Mouse (Mus musculus): ENCODE measurements around the gene Slf1.
"Not testable (repeated sequence)": the region's sequence is repeated elsewhere in the genome, so short reads cannot be mapped to it uniquely, and the experiment has no call there.

Slf1 gene

DNA sequence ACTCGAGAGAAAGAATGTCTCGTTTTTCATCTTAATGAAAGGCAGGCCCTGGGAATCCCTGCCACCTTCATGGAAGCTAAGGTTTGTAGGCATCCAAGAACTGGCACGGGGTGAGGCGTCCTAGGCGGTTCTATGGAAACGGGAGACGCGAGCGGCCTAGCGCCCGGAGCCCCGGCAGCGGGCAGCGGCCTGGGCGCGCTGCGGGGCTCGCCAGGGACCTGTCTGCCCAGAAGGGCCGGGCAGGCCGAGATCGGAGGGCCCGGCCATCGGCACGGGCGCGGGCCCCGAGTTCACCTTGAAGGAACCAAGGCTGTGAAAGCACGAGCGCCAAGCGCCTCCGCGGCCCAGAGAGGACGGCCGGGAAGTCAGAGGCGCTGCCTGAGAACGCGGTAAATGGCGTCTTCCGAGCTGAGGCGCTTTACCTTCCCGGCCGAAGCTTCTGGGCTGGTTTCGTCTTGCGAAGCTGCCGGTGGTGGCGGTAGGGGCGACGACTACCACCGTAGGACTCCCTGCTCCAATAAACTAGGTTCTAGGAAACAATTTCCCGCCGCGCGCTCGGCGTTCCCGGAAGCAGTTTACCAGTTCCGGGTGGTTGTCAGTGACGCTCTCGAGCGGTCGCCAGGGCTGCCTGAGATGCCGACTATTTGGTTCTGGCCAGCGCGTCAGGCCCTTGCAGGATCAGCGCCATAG, at the start of gene Slf1, which contains the start of gene 2210408I21Rik:
Slf1 (minus strand) TSS at position 543 of the 690 bp plus-strand sequence.
2210408I21Rik (plus strand) TSS at position 610 of the 690 bp plus-strand sequence.
- peak; percentile 76 to 88 for DNase-seq (ENCODE audit: low spot score in 2 of 2)

DNA sequence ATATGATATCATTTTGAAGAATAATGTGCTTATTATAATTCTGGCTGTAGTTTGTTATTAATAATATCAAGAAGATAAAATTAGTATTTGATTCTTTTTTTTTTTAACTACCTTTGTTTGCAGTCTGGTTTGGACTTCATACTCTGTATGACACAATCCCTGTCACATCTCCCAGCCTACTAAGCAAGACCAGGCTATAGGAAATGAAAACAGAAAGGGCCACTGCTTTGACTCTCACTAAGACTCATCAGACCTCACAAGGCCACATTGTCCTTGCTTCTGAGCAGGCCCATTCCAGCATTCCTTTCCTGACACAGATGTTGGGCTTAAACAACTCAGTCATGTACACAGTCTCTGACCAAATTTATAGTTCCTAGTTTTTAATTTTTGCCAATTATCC, 42.7 kb upstream of the Slf1 start:
- no peak for DNase-seq (ENCODE audit: low spot score in 2 of 2)

DNA sequence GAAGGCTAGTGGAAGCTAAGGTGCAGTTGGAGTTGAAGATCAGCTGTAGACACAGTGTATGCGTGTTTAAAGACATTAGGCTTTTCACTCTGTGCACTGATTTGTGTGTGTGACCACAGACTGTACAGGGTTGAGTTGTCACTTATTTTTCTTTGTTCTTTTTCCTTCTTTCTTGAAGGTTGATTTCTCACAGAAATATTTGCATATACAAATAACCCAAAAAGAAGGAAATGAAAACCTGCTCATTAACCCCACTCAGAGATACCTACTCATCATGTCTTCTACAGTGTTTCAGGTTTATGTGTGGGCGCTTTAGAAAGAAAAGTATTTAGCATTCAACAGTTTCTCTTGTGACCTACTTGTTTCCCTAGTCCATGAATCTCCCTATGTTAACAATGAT, 5.6 kb upstream of the Slf1 start:
- no peak for DNase-seq (ENCODE audit: low spot score in 2 of 2)

DNA sequence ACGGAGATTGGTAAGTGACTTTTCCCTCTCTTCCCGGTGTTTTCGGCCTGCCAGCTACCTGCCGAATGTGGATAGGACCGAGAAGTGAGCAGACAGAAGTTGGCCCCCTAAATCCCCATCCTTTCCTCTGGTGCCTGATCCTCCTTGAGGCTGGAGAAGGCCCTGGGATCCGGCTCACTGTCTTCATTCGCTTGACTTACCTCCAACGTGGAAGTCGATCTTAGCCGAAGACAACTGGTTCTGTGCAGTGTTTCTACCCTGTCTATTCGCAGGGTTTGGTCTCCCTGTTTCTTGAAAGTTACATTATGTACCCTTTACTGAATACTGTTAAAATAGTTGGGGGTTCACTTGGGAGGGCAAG, 328 bp upstream of the Slf1 start:
- no peak for DNase-seq (ENCODE audit: low spot score in 2 of 2)

DNA sequence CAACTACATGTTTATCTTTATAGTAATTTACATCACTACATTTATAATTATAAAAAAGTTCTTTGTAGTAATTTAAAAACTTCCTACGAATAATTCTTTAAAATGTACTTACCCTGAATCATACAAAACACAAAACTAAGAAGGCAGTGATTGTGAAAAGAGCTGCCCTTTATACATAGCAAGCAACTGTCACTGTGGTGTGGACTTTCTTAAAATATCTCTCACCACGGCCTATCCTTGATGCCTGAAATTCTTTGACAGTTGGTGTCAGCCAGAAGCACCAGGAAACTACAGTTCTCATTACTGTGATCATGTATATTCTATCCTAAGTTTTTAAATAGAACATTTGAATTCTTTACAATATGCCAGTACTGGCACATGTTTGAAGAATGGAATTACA, 4.1 kb downstream of the Slf1 start:
- no peak for DNase-seq (ENCODE audit: low spot score in 2 of 2)

DNA sequence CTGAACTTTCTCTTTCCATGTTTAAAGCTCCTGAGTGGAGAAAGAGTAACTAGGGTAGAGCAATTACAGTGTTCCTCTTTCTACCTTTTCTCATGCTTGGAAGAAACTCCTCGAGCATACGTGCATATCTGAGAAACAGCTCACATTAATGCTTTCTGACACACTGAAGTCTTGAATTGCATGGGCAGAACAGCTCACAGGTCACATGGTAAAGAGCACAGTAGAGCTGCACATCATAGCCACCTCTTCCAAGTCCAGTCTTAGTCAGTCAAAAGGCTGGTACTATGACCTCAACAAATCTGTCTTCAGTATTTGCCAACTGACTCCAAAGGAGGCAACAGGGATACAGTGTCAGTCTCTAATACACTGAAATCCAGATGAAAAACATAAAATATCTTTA, 7.0 kb downstream of the Slf1 start:
- no peak for DNase-seq (ENCODE audit: low spot score in 2 of 2)

DNA sequence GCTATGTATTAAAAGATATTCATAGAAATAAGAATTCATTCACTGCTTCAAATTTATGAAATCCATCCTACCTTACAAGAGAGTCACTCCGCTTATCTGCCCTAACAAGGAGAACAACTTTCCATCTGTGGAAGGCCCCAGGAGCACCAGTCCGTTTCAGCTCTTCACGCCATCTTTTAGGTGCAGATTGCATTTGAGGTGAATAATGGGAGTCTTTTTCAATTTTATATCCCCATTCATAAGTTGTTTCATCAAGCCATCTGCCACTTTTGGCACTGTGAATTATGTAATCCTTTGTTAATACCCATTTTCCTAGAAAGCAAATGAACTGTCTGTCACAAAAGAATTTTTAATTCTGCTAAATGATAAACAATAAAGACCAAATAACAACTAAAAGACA, 10.1 kb downstream of the Slf1 start:
- DNase-seq (ENCODE audit: low spot score in 2 of 2) = no peak

DNA sequence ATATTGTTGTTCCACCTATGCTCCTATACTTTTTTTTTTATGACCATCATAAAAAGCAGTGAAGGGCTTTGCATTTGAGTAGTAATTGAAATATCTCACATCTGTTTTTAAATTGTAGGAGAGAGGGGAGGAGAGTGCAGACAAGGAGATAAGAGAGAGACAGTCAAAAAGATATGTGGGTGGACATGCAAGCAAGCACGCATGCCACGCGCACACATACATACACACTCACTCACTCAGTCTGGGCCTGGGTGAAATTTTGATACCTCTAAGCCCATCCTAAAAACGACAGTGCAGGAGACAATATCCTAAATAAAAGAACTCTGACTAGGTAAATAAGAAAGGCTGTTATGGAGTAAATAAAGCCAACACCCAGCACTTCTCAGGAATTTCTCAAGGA, 16.6 kb downstream of the Slf1 start:
- DNase-seq (ENCODE audit: low spot score in 2 of 2) = no peak

DNA sequence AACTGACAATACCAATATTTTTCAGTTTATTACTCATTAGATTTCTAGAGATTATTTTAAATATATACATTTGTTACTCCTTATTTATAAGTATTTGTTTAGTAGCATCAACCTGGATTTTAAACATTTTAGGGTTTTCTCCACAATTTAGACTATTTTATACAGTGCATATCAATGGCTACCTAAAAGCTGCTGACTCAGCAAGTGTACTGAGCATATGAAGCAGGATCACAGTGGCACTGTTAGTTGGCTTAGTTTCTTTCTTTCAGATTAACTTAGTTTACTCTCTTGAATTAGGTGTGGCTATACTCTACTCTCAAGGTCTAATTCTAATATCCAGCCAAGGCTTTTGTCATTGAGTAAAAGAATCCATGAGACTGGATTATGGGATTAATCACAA, 27.5 kb downstream of the Slf1 start:
- DNase-seq (ENCODE audit: low spot score in 2 of 2) = no peak

DNA sequence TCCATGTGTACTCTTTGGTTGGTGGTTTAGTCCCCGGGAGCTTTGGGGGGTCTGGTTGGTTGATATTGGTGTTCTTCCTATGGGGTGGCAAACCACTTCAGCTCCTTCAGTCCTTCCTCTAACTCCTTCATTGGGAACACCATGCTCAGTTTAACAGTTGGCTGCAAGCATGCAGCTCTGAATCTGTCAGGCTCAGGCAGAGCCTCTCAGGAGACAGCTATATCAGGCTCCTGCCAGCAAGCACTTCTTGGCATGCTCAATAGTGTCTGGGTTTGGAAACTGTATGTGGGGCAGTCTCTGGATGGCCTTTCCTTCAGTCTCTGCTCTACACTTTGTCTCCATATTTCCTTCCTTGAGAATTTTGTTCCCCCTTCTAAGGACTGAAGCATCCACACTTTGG, 42.4 kb downstream of the Slf1 start:
- DNase-seq (ENCODE audit: low spot score in 2 of 2) = not testable (repeated sequence)

DNA sequence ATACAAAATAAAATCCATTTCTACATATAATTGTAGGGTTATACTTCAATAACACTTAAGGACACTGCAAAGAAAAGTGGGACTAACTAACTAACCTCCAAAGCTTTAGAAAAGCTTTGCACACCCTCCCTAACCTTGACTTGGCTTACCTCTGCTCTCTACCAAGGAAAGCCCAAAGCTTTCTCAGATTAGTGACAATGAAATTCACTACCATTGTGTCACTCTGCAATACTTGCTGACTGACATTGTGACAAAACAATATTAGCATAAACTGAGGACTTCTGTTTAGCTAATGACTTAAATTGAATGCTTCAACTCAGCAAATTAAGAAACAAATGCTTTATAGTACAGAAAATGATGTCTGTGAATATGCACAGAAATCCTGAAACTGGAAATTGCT, 63.2 kb downstream of the Slf1 start:
- DNase-seq (ENCODE audit: low spot score in 2 of 2) = no peak

DNA sequence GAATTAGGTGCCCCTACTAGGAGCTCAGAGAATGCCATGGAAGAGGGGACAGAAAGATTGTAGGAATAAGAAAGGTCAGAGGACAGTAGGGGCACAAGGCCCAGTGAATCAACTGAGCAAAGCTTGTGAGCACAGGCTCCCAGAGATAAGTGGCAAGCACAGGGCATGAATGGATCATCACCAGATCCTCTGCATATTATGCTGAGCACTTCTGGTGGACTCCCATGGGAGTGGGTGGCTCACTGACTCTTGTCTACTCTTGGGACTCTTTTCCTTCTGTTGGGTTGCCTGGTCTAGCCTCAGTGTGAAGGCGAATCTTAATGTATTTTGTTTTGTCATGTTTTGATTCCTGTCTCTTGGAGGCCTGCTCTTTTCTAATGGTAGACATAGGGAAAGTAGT, 66.4 kb downstream of the Slf1 start:
- DNase-seq (ENCODE audit: low spot score in 2 of 2) = no peak

DNA sequence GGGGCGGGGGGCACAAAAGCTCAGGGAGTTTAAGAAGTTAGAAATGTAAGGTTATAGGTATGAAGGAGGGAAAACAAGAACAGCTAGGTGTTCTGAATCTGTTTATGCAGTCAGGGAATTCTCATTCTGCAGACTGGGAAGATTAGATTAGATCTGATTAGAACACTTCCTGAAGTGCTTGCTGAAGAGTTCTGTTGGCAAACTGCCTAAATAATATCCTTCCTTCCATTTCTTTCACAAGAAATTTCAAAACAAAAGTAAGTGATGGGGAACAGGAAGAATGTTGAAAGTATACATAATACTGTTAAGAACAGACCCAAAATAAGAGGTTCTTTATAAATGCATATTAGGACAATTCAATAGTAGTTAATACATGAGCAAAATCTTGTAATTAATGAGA, 72.1 kb downstream of the Slf1 start:
- DNase-seq (ENCODE audit: low spot score in 2 of 2) = no peak

DNA sequence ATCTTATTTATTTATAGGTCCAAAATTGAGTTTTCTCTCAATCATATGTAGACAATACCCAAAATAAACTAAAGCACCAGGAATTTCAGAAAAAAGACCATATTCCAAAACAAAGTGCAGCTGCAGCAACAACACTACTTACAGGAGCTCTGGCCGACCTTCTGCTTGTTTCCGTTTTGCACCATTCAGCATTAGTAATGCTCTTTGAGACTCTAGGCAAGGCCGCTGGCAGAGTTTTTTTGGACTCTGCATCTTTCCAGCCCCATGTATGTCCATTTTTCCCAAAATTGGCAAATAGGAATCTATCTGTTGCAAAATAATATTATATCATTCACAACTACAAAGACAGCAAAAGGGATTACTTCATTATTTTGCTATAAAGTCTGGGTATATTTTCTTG, 85.5 kb downstream of the Slf1 start:
- no peak for DNase-seq (ENCODE audit: low spot score in 2 of 2)

DNA sequence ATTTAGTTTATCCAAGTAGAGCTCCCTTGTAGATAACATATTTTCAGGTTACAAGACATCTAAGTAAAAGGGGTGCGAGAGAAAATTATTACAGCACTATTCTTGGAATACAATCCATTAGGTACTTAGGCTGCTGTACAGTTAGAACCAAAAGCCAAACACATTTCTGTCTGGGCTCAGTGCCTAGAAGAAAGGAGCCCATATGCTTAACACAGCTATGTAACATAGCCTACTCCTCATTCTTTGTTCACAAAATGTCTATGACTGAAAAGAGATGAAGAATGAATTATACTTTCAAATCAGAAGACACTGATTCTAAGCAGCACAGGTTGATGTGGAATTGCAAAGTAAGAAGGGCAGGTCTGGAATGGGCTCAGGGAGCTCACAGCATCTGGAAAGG, 86.8 kb downstream of the Slf1 start:
- DNase-seq (ENCODE audit: low spot score in 2 of 2) = no peak

DNA sequence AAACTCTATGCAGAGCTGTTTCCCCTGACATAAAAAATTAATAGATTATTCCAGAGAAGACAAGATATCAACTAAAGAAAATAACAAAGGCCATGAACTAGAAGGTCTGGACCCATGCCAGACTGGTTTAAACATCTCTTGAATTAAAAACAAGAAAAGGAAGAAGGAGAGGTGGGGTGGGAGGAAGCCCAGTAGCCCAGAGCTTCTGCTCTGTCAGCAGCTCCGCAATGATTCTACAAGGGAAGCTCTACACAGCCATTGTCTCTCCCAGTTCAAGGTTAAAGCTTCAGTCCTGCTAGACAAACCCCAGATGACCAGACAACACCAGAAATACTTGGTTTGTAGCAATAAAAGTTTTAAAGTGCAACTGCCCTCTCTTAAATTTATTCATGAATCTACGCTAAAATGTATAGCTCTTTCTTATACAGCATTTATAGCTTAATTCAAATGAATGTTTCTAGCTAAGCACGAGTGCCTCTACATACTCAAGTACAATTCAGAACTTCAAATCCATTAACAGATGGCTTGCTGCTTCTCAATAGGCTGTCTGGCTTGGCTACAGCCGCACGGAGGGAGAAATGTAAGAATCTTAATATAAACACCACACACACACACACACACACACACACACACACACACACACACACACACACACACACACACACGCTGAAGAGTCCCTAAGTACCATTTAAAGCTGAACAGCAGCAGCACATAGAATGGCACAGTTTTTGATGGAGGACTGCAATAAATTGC, 87.9 kb downstream of the Slf1 start:
- DNase-seq (ENCODE audit: low spot score in 2 of 2) = no peak

DNA sequence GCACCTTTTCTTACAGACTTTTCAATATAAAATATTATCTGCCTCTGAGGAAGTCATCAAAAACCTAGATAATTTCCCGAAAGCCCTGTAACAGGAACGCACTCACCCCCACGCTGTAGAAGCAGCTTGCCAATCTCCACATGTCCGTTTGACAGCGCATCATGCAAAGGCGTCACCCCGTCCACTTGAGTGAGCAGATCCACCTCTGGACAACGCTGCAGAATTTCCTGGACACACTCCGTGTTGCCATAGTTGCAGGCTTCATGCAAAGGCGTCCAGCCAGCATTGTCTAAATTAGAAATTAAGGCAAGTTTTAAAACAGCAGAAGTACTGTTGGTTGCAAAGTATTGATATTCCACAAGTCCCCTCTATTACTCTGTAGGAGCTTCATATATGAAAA, 88.9 kb downstream of the Slf1 start:
- no peak for DNase-seq (ENCODE audit: low spot score in 2 of 2)

DNA sequence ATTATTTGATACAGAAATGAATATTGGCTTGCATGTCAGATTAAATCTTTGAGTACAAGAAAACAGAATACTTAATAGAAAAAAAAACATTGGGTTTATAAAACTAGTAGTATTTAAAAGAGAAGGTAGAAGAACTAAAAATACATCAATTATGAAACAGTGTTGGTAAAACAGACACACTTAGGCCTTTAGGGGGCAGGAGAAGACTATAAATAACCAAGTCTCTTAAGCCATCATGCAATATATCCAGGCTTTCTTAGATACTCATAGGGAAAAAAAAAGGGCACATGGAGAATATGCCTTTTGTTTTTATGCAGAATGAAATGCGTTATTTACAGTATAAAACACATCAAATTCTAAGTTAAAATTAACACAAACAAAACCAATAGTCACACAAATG, 89.9 kb downstream of the Slf1 start:
- no peak for DNase-seq (ENCODE audit: low spot score in 2 of 2)

DNA sequence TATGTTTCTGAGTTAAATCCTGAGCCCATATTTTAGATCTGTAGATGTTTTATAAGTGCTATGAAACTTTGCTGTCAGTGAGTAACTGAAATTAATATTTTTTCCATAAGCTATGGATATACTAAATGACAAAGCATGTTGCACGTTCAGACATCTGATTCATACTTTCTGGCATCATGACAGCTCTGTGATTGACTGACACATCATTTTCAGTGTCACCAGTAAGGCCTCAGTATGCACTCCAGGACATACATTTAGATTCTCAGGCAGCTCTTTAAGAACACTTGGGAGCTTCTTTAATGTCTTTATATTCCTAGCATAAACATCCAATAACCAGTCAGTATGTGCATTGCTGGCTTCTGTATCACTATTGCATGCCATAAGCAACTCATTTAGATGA, 91.9 kb downstream of the Slf1 start:
- no peak for DNase-seq (ENCODE audit: low spot score in 2 of 2)

DNA sequence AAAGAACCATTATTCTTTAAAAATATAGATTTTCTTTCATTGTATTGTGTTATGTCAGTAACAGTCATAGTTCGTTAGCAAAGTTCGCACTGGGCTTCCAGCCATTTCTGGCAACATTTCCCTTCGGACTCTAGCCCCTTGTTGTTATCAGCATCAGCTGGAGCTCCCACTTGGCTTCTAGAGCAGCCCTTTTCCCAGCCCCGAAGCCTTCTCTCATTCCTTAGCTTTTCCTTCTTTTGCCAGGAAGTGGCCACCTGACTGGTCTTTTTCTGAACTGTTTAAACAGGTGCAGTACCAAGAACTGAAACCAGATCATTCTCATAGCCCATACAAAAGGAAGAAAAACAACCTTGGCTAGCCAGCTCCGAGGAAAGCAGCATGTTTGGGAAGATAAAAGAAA, 105.7 kb downstream of the Slf1 start:
- DNase-seq (ENCODE audit: low spot score in 2 of 2) = no peak

DNA sequence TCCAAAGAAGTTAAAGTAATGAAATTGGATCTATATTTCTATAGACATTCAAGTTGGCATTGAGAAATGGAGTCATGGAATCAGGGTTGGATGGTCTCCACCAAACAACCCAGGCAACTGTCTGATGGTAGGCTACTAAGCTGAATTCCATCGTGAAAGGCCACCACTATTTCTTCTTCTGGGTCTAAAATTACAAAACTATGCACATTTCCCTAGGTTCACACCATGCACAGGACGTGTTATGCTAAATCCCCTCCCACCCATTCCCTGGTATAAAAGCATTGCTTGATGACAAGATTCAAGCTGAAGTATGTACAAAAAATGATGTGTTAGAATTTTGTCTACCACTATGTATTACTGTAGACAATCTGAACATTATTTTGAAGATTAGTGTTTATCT, 116.4 kb downstream of the Slf1 start:
- no peak for DNase-seq (ENCODE audit: low spot score in 2 of 2)

DNA sequence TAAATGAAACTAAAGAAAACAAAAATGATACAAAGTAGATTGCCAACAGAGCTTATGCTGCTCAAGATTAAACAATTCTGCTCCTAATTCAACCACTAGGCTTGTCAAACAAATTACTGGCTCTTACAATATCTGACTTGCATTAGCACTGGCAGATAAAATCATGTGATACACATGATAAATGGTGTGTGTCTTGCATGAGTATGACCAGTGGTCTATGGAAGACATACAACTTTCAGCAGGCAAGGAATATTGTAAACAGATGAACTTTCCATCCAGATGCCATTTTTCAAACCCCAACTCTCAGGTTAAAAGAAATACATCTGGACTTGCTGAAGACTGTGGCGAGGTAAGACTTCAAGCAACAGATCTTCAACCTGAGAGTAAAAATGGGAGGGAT, 131.6 kb downstream of the Slf1 start:
- DNase-seq (ENCODE audit: low spot score in 2 of 2) = no peak

DNA sequence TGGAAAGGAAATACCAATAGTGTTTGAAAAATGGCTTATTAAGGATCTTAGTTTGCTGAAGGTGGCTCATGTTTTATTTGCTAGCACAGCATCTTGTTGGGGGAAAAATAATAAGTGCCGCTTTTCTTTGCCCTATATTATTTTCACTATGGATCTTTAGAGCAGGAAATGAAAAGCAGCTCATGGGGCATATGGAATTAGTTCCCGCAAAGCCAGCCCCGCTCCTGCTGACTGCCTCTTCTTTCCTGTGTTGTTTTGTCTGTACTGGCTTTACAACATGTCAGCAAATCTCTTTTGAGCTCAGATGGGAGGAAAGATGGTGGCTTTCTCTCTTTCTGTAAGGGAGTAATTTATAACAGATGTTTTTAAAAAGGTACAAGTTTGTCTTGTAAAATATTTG, 132.6 kb downstream of the Slf1 start:
- DNase-seq (ENCODE audit: low spot score in 2 of 2) = no peak
